Mouse (Mus musculus): Measurements from ENCODE around the gene Gabarap.
A peak's percentile ranks its signal among the peaks of the same experiment; 100 is the strongest.
"Not testable (repeated sequence)": the region's sequence is repeated elsewhere in the genome, so short reads cannot be mapped to it uniquely, and the experiment has no call there.

Gene Gabarap

DNA sequence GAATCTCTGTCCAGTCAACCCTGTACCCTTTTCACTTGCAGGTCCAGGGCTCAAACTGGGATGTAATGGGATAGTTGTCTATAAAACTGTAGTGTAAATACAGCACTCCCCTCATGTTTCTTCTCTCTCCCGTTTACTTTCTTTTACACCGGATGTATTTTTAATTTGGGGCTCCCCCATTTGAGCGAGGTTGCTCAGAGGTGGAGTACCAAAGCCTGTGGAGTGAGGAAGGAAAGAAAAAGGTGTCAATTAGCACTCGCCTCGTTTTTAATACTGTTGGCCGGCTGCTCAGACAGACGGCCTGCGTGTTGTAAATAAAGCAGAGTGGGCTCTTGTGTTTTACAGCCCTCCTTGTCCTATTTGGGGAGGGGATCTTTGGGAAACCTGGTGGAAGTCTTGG is 8.7 kb downstream of the Gabarap start:
- DNase-seq (ENCODE audit: low read depth, low spot score) = no peak

DNA sequence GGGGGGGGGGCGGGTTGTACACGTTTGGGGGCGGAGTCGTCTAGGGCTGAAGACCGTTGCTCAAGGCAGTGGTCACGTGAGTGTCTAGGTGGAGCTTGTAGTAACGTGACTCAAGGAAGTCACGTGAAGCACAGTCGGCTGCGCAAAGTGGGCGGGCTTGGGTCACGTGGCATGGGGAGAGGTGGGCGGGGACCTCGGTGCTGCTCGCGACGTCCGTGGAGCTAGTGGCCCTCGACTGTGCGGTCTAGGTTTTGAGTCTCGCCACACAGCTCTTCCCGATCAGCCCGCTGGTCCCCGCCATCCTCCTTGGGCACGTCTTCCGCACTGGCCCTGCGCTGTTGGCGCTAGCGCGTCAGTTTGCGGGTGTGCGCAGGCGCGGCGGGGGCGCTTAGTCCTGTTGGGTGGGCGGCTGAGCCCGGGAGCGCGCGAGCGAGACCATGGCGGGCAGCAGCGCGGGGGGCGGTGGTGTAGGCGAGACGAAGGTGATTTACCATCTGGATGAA is 9.5 kb downstream of the Gabarap start, which contains the start of gene Dvl2:
Dvl2 (plus strand) TSS at position 200 of the 503 bp plus-strand sequence.
- peak; percentile 98 for DNase-seq (ENCODE audit: low read depth, low spot score)

DNA sequence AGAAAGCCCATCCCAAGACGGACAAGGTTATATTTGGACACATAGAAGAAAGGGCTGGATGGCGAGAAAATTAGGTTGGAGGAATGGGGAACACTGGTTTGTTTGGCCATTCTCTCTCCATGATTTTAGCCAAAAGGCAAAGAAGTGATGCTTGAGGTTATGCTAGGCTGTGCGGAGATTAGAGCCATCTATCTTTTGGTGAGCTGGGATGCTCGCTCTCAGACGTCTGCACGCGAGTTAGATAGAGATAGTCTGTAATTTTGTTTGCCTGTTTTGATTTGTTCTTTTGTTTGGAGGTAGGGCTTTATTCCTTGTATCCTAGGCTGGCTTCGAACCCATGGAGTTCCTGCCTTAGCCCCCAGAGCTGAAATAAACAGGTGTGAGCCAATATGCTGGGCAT is 10.2 kb downstream of the Gabarap start:
- DNase-seq (ENCODE audit: low read depth, low spot score) = no peak

DNA sequence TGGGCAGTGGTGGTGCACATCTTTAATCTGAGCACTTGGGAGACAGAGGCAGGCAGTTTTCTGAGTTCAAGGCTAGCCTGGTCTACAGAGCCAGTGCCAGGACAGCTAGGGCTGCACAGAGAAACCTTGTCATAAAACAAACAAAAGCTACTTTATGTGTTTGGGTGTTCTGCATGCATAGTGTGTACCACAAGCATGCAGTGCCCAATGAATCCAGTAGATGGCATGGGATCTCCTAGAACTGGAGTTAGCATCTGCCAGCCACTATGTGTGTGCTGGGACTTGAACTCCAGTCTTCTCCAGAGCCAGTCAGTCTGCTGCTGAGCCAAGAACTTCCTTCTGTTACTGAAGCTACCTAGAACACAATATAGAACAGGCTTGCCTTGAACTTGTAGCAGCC is 10.9 kb downstream of the Gabarap start:
- no peak for DNase-seq (ENCODE audit: low read depth, low spot score)

DNA sequence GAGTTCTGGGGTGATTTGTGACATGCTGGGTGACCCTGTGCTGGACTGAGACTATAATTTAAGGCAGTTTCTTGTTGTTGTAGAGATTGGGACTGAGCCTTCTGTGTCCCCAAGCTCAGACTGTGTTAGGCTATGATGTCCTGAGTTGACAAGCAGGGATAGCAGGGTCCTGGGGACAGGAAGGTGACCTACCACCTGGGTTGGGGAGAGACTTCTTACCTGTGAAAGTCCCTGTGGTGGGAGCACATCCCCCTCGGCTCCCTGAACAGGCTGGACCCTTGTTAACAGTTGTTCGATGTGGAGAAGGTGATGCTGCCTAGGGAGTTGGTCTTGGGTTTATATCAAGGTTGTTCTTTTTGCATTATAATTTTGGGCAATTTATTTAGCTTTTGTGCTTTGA is 11.5 kb downstream of the Gabarap start:
- no peak for DNase-seq (ENCODE audit: low read depth, low spot score)

DNA sequence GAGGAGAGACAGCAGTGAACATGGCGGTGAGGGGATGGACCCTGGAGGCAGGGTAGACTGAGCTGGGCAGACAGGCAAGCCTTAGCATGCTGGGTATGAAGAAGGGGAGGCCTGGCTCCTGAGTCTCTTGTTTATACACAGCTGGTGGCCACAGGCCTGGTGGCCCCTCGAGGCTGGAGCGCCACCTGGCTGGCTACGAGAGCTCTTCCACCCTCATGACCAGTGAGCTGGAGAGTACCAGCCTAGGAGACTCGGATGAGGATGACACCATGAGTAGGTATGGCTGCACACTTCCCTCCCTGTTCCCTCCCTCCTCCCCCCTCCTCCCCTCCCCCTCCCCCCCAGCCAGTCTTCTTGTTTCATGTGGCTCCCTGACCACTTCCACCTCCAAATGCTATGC is 14.6 kb downstream of the Gabarap start:
- DNase-seq (ENCODE audit: low read depth, low spot score) = no peak

DNA sequence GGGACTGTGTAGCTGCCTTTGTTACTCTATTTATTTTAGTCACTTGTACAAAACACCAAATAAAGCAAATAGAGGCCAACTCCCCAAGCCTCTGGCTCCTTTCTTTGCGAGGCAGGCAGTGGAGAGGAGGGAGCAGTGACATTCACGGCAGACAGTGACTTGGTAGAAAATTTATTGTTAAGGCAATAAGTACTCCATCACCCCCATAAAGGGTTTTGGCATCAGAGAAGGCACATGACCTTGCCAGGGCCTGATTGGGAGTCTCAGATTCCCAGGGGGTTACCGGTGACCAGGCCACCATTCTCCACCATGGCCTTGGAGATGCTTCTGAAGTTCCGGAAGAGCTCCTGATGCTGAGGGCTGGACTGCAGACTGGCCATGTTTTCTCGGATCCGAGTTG is 19.1 kb downstream of the Gabarap start:
- DNase-seq (ENCODE audit: low read depth, low spot score) = no peak

DNA sequence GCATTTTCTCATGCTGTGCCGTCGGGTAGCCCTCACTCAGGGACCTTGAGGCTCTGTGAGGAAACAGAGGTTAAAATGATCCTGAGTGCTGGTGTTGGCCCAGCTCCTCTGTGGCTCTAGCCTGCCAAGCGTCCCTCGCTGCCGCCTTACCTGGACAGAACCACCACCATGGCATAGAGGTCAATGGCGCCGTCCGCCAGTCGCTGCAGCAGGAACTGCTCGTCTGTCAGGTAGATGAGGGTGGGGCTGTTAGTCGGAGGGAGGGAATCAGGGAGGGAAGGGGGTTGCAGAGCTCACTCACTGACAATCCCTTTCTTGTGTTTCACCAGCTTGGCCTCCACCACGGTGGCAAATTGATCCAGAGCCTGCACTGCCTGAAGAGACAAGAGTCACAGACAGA is 19.6 kb downstream of the Gabarap start:
- DNase-seq (ENCODE audit: low read depth, low spot score) = no peak

DNA sequence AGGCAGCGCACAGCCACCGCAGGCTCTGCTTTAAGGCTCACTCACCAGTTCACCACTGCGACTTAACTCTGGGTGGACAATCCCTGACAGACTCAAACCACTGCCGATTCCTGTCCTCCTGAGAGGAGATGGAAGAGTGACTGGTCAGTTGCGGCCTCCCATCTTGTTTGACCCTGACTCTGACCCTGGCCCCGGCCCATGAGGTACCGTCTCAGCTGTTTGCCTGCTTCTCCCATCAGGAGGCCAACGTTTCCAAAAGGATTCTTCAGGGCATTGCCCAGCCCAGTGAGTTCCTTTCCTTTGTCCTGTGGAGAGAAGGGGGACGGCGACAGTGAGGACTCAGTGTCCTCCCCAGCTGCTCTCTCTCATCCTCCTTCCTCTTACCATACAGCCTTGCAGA is 20.0 kb downstream of the Gabarap start:
- DNase-seq (ENCODE audit: low read depth, low spot score) = no peak

DNA sequence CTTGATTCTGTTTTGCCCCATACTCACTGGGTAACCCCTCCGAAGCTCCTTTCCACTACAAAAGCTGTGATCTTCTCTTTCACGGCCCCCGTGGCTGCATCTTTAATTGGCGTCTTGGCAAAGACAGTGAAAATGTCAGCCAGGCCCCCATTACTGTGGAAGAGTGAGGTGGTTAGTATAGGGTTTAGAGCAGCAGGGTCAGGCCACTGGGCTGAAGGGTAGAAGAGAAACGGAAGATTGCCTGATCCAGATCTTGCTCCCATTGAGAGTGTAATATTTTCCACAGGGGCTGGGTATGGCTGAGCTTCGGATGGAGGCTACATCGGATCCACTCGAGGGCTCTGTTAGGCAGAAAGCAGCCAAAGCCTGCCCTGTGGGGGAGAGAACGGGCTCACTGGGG is 22.0 kb downstream of the Gabarap start:
- DNase-seq (ENCODE audit: low read depth, low spot score) = no peak

DNA sequence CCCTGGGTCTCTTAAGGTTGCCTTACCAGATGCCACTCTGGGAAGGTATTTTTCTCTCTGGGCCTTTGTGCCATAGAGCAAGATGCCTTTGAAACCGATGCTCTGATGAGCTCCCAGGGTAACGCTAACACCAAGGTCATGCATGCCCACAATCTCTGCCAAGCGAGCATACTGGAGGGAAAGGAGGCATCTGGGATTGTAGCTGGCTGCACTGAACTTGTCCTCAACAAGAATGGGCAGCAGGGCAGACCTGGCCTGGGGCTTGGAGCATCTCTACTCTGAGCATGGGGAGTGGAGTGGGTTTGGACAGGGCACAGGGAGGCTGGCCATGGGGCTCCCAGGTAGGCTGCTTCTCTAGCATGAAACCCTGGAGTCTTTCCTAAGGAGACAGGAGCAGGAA is 22.5 kb downstream of the Gabarap start:
- no peak for DNase-seq (ENCODE audit: low read depth, low spot score)

DNA sequence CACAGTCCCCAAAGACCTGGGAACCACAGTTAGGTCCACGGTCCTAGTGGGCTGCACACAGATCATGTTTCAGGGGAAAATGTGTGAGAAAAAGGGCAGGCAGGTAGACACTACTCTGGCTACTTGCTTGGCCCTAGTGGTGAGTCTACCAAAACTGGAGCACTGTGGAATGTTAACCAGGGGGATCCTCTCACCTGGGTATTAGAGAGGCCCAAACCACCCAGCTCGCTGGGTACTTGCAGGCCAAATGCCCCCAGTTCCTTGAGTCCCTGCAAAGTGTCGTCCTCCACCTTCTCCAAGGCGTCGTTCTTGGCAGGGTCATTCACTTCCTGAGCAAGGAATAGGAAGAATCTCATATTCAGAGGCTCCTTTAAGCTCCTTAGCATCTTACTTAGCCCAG is 23.1 kb downstream of the Gabarap start:
- no peak for DNase-seq (ENCODE audit: low read depth, low spot score)

DNA sequence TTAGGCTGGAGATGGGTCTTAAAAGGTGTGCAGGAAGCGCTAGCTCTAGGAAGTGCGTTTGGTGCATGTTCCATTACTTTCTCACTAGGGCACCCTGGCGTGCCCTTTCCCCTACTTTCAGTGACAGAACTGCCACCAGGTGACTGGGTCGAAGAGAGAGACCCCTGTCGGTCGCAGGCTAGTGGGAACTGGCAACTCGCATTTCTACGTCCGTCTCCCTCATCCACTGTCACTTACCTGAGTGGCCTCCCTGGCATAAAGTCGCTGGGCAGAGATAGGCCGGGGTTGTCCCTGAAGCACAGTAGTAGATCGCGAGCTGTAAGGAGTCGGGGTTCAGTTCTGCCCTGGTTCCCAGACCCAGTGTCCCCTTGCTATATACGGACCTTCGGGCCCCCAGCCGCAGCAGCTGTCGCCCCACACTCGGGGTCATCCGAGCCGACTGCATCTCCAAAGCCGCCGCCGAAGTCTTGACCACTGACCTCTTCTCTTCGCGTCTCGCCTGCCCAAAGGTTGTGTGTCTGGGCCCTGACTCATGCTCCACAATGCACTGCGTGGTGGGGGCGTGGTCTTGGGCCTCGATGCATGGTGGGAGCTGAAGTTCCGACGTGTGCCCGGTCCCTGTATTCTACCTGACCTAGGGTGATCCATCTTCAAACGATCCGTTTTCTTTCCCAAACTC is 24.1 kb downstream of the Gabarap start, which contains the start of gene Acadvl:
Acadvl (minus strand) TSS at position 532 of the 679 bp plus-strand sequence.
- peak; percentile 79 for DNase-seq (ENCODE audit: low read depth, low spot score)

DNA sequence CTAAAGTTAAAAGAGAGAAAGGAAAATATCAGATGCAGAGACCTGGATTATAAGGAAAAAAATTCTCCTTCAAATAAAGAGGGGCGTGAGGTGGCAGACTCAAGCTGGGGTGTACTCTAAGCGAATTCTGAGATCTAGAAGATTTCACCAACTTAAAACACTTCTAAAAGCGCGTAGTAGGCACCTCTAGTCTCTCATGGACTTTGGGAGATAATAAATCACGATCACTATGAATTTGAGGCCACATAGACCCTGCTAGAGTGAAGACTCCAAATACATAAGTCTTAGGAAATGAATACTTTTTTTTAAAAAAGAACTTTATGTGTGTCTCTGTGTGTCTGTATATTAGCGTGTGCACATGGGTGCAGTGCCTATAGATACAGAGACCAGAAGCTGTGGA is 24.7 kb downstream of the Gabarap start:
- no peak for DNase-seq (ENCODE audit: low read depth, low spot score)

DNA sequence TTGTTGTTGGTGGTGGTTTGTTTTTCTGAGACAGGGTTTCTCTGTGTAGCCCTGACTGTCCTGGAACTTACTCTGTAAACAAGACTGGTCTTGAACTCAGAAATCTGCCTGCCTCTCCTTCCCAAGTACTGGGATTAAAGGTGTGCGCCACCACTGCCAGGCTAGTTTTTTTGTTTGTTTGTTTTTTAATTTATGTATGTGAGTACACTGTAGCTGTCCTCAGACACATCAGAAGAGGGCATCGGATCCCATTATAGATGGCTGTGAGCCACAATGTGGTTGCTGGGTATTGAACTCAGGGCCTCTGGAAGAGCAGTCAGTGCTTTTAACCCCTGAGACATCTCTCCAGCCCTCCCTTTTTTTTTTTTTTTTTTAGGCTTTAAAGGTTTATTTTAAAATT is 25.2 kb downstream of the Gabarap start:
- not testable (repeated sequence) for DNase-seq (ENCODE audit: low read depth, low spot score)

DNA sequence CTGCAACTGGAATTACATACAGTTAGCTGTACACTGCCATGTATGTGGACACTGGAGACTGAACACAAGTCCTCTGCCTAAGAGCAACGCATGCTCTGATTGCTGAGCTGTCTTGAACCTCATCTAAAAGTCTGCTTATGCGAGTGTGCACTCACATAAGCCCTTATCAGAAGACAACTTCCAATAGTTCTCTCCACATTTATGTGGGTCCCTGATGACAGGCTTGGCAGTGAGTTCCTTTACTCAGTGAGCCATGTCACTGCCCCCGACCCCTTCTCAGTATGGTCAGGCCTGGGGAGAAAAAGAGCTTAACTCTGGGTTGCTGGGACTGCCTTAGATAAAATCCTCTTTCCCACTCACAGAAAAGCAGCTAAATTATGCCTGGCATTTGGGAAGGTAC is 25.7 kb downstream of the Gabarap start, which contains the start of gene Dlg4:
Dlg4 (plus strand) TSS at position 274 of the 400 bp plus-strand sequence.
- no peak for DNase-seq (ENCODE audit: low read depth, low spot score)

DNA sequence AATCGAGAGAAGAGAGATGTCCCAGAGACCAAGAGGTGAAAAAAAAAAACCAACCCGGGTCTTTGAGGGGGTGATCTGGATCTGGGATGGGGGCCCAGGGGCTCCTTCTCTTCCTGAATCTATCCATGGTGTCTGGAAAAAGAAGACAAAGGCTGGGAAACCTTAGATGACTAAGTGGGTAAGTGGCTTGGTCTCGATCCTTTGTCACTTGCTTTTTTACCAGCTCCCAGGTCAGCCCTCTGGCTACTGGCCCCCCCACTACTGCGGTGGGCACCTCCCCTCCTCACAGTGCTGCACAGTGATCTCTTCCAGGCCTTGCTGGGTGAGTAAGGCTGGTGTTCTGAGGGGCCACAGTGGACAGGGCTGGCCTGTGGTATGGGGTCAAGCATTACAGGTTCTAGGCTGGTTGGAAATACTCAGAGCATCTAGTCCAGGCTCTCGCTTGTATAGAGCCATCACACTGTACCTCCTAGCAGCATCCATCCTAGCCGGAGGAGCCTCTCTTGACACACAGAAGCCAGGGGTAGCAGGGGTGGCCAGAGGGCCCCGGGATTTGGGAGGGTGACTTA is 26.3 kb downstream of the Gabarap start:
- DNase-seq (ENCODE audit: low read depth, low spot score) = no peak

DNA sequence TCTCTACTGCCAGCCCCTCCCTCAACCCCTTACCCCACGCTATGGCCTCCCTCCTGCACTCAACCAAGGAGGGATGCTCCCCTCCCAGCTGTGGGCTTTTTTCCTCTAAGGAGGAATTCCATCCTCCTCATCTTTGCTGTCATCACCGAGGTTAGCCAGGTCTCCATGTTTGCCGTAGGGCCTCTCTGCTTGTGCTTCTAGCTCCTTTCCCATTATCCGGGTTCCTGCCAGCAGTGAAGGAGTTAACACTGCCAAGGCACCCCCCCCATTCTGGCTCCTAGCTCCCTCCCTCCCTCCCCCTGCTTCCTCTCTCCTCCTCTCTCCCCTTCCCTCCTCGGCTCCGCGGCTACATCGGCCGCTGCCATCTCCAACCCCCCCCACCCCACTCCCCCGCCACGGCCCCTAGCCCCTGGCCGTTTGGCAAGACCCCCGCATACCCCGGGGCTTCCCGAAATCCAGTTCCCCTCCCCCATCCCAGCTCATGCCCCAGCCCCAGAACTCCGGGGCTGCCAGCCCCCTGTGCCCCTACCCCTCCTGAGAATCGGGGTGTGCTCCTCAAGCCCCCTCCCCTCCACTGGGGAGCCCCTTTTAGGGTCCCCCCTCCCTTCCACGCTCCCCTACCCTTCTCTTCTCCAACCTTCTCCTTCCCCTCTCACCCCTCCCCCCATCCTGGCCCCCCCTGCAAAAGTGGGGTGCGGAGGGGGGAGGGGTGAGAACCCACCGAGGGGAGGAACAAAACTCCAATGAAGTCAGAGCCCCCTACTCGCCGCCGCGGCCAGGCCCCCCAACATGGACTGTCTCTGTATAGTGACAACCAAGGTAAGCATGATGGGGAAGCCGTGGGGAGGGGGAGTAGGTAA is 27.4 kb downstream of the Gabarap start:
- DNase-seq (ENCODE audit: low read depth, low spot score) = peak; percentile 77

DNA sequence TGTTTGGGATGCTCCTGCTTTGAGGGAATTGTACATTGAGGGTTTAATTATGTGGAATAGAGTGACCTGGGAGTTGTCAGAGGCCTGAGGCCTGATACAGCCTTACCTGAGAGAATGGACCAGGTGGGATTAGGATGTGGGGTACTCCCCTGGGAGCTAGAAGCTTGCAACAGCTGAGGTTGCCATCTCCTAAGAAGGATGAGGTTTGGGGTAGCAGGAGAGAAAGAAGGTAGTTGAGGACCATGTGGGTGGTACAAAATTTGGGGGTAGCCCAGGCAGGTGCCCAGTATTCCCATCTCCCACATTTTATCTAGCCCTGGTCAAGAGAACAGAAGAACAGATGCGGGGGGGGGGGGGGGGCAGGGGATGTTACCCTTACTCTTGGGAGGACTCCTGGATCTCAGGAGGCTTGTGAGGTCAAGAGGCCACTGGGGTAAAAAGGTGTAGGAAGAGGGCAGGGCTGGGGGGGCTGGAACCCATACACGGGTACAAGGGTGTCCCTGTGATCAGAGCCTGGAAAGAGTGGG is 28.6 kb downstream of the Gabarap start:
- no peak for DNase-seq (ENCODE audit: low read depth, low spot score)

DNA sequence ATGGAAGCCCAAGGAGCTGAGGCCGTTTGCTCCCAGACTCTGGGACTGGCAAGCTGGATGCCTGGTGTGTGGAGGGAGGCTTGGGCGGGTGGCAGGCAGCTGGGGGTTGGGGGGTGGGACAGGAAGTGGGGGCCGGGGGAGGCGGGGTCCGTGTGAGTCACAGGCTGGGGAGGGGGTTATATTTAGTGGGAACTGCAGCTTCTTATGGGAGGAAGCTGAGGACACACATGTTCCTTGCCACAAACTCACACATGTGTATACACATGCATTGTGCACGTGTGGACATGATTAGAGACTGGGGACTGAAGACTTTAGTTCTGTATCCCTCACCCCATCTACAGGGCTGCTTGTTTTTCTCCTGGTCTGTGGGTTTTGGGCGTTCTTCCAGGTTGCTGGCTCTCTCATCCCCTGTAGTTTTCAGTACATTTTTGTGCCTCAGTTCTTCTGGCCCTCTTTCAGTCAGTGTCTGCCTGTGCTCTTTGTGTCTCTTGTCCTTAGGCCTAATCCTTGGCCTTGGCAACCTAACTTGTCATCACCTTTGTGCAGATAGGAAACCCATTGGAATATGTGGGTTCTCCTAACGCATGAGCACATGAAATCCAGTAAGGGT is 29.2 kb downstream of the Gabarap start:
- DNase-seq (ENCODE audit: low read depth, low spot score) = no peak

DNA sequence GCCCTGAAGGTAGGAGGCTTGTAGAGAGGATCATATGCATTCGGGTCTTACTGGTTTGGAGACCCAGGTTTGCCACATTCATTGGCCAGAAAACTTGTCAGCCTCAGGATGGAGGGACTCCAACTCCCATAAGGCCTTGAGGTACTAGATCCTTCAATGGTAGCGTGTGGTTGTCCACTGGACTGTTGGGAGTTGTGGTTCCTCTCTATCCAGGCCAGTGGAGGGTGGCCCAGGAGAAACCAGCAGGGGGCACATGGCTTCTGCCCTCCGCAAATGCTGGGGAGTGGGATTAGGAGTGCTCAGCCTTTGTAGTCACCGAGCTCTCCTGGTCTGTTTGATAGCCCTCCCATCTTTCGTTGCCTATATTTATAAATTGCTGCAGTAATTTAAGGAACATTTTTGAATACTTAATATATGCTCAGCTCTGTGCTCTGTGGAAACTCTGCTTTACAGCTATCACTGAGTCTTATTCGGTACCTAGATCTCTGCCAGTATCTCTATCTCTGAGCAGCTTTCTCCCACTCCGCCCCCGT is 29.9 kb downstream of the Gabarap start:
- DNase-seq (ENCODE audit: low read depth, low spot score) = peak; percentile 86

Data from telencephalon, adult 2 months (tissue).